Mouse (Mus musculus): ENCODE measurements around the gene Mdc1. TPM values are rescaled to one million over a fixed set of nuclear protein-coding genes. Genes with fewer than 3 reads are reported as not detected.

Mdc1 gene
- total RNA-seq, 2 experiments from 2014 or later, result 18.4 to 74.8 TPM

DNA sequence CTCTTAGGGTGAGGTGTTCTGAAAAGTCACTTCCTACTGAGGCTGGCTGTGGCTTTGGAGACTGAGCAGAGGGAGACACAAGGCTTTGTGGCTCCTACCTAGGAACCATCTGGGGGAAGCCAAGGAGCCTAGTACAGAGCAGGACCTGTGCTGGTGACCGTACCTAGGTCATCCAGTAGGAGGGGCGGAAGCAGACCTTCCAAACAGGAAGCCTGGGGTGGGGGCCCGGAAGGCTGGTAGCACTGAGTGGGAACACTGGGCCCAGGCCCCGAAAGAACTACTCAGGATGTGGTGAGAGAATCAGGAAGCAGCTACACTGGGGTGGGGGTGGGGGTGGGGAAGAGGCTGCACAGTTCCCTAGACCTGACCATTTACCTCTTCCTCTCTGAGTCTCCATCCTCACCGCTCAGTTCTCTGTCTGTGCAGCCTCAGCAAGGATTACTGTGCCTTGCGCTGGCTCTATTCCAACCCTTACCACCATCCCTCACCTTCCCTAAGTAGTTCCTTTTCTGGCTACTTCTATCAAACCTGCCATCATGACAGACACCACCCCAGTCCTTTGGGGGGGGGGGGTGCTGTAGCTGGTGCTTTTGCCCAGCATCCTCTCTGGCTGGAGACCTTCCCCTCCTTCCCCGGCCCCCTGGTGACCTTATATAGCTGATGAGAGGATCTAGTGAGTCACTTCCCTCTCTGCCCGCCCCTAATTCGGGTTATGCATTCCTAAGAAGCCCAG is 29.0 kb downstream of the Mdc1 start:
- ATAC-seq (replicated peaks; ENCODE audit: low FRiP score, low TSS enrichment, poor library complexity, severe bottlenecking), result no peak

DNA sequence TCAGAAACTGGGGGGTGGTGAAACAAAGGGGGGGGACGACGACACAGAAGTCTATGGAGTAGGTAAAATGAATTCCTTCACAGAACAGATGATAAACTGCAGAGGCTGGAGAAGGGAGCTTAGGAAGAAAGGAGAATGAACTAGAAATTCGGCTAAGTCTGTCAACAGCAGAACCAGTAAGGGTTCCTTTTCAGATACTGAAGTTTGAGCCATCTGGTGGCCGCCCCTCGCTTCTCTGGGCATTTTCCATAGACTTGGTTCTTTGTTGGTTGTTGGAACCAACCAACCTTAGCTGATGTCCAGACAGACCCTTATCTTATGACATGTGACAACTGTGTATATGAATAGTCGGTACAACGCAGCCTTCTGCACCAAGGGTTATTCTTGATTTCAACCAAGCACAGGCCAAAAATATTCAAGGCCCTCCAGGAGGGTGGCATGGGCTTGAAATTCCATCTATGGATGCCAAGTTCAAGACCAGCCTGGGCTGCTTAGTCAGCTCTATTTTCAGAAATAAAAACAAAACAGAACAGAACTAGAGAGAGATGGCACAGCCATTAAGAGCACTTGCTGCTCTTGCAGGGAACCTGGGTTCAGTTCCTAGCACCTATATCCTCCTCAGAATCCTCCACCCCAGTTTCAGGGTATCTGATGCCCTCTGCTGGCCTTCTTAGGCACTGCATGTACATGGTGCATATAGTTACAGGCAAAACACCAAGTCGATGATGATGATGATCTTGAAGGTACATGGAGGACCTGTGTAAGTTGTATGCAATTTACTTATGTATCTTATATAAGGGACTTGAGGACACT is 29.8 kb downstream of the Mdc1 start:
- ATAC-seq (replicated peaks; ENCODE audit: low FRiP score, low TSS enrichment, poor library complexity, severe bottlenecking), result no peak

DNA sequence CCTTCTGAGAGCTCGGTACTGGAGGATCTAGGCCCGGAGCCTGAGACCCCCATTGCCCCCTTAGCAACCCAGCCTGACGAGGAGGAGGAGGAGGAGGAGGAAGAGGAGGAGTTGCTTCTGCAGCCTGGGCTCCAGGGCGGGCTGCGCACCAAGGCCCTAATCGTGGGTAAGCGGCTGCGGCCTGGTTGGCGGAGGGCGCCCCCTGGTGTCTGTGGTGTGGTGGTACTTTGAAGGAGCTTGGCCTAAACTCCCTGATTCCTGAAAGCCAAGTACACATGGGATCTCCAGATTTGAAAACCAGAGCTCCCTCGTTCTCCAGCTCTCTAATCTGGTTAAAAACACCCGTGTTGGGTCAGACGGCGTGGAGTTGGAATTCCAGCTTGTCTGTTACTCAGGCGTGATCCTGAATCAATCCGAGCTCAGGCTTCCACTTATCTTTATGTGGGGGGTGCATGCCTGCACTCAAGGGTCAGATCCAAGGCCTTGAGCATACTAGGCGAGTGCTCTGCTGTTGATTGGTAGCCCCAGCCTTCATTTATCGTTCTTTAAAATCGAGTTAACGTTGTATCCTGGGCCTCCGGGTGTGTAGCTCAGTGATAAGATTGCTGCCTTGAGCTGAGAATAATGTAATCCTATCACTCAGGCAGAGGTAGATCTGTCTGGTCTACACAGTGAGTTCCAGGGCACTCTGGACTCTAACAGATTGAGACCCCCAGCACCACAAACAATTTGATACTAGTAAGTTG is 32.6 kb downstream of the Mdc1 start:
- ATAC-seq (replicated peaks; ENCODE audit: low FRiP score, low TSS enrichment, poor library complexity, severe bottlenecking), result peak; percentile 80

DNA sequence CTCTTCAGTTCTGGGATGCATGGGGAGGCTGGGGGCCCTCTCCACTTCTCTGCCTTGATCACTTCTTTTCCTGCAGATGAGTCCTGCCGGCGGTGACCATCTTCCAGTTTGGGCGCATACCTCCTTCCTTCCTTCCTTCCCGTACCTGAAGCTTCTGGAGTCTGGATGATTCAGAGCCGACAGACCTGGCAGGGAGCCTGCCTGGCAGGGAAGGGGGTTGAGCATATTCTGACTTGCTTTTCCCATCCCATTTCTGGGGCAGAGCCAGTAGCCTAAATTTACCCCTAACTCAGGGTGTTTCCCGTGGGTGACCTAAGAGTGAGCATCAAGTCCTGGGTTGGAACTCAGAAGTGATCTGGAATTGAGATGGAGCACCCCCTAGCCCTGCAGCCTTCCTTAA is 33.4 kb downstream of the Mdc1 start:
- no peak for ATAC-seq (replicated peaks; ENCODE audit: low FRiP score, low TSS enrichment, poor library complexity, severe bottlenecking)

DNA sequence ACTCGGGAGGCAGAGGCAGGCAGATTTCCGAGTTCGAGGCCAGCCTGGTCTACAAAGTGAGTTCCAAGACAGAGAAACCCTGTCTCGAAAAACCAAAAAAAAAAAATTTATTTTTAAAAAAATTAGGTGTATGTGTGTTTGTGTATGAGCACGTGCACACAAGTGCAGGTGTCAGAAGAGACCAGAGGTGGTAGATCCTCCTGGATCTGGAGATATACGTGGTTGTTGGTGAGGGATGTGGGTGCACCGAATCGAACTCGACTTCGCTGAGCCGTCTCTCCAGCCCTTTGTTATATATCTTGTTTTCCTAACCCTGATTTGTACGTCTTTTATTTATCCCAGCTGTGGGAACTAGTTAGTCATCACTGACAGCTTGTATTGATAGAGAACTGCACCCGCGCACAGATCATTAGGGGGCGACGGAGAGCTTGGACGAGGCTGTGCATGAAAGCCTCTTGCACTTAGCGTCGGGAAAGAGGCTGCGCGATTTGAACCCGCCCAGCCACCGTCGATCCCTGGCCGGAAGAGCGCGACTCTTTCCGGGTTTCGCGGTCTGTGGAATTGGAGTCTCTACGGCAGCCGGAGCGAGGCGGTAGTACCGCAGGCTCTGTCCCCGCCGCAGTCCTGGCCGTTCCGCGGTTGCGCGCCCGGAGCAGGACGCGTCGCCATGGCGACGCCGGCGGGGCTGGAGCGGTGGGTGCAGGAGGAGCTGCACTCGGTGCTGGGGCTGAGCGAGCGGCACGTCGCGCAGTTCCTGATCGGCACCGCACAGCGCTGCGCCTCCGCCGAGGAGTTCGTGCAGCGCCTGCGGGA is 38.1 kb downstream of the Mdc1 start, which contains the start of gene Dhx16:
Dhx16 (plus strand) TSS at position 575 of the 813 bp plus-strand sequence.
- ATAC-seq (replicated peaks; ENCODE audit: low FRiP score, low TSS enrichment, poor library complexity, severe bottlenecking), result peak; percentile 94

DNA sequence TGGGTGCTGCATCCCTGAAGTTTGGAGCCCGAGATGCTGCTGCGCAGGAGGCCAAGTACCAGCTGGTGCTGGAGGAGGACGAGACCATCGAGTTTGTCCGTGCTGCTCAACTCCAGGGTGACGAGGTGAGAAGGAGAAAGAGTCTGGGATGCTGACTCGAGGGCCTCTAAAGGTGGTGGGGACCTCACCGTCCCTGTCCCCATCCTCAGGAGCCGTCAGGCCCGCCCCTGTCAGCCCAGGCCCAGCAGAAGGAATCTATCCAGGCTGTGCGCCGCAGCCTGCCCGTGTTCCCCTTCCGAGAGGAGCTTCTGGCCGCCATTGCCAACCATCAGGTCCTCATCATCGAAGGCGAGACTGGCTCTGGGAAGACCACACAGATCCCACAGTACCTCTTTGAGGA is 41.6 kb downstream of the Mdc1 start:
- ATAC-seq (replicated peaks; ENCODE audit: low FRiP score, low TSS enrichment, poor library complexity, severe bottlenecking), result no peak

DNA sequence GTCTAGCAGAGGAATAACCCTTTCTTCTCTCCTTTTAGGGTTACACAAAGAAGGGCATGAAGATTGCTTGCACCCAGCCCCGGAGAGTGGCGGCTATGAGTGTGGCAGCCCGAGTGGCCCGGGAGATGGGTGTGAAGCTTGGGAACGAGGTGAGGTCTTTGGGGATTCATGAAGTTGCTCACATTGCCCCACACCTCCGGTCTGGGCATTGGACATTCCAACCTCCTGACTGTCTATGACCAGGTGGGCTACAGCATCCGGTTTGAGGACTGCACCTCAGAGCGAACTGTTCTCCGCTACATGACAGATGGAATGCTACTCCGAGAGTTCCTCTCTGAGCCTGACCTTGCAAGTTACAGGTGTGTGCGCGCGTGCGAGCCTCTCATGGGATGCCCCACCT is 42.5 kb downstream of the Mdc1 start:
- ATAC-seq (replicated peaks; ENCODE audit: low FRiP score, low TSS enrichment, poor library complexity, severe bottlenecking), result no peak

DNA sequence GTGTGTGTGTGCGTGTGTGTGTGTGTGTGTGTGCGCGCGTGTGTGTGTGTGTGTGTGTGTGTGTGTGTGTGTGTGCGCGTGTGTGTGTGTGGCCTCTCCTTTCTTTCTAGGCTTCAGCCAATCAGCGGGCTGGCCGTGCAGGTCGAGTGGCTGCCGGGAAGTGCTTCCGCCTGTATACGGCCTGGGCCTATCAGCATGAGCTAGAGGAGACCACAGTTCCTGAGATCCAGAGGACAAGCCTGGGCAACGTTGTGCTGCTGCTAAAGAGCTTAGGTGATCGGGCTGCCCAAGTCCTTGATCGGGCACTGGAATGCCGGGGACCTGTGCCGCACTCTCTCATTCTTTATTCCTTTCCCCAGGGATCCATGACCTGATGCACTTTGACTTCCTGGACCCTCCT is 46.4 kb downstream of the Mdc1 start:
- ATAC-seq (replicated peaks; ENCODE audit: low FRiP score, low TSS enrichment, poor library complexity, severe bottlenecking), result no peak

DNA sequence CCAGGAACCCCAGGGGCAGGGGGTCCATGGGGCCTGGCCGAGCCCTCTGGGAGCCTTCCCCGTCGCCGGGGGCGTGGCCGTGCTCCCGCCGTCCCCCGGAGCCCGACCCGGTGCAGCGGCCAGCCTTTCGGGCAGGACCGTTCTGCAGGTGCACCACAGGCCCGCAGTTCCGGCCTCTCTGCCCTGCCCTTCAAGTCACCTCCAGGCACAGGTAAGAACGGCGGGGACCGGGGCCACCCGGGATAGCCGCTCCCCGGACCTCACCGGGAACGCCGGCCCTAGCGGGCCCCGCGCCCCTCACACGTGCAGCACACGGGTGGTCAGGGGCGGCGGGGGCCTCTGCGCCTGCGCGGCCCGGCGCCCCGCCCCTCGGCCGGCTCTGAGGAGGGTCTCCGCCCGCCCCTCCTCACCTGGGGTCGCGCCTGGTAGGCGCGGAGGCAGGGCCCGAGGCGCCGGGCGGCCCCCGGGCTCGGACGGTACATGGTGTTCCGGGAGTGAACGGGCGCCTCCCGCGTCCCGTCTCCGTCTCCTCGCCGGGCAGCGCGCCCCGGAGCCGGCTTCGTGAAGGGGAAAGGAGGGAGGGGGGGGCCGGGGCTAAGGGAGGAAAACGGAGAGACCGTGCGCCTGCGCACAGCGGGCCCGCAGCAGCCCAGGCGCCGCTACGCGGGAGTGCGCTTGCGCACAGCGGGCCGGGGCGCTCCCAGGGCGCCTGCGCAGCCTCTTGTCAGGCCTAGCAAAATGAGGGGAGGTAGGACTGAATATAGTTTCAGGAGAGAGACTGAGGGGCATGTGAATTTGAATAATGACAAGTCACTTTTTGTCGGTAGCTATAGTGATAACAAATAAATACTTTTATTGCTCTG is 55.7 kb downstream of the Mdc1 start, which contains the start of gene 2310061I04Rik:
2310061I04Rik (minus strand) TSS at position 651 of the 863 bp plus-strand sequence.
- ATAC-seq (replicated peaks; ENCODE audit: low FRiP score, low TSS enrichment, poor library complexity, severe bottlenecking), result peak; percentile 51

DNA sequence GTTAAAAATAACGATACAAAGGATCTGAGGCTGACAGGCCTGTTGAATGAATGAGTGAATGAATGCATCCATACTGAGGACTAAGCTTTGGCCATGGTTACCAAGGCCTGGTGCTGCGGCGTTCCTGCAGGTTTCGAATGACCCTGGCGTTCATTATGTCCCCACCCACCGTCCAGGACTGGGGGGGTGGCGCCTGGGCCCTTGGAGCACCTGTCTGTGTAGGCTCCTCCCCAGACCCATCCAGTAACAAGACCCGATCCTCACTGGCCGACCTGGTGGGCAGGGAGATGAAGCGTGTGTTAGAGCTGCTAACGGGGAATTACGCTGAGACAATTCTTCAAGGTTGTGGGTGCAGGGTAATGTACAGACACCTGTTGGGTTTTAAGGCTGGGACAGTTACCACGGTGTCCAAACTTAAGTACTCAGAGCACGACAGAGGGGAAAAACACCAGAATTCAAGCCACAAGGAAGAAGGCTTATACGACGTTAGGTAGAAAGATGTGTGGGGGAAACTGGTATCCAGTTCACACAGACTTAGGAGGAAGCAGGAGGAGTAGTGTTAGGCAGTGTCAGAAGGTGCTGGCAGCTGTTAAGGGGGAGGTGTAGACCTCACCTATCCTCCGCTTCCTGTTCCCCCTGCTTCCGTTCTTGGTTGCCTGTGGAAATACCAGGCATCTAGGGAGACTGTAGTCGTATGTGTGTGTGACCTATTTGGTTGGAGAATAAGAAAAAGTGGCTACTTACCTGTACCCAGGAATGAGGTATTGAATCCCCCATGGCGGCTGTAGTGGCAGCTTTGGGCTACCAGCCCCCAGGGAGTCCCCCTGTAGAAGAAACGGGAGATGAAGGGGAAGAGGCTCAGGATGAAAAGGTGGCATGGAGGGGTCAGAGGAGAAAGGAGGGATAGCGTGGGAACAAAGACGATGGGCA is 56.6 kb downstream of the Mdc1 start:
- peak; percentile 56 for ATAC-seq (replicated peaks; ENCODE audit: low FRiP score, low TSS enrichment, poor library complexity, severe bottlenecking)

DNA sequence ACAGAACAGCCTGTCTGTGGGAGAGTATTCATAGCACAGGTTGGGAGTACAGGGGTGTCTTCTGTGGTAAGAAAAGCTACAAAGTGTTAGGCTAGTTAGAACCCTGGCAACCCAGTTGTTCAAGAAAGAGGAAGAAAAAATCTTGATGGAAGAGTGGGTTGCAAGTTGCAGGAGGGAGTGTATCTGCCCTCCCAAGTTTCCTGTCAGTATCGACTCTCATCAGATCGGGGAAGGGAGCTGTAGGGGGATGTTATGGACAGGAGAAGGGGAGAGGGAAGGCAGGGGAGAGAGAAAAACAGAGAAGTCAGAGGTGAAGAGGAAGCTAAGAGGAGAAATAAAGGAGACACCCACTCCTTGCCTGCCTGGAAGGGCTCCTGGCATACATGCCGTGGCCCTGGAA is 59.3 kb downstream of the Mdc1 start:
- ATAC-seq (replicated peaks; ENCODE audit: low FRiP score, low TSS enrichment, poor library complexity, severe bottlenecking), result no peak

DNA sequence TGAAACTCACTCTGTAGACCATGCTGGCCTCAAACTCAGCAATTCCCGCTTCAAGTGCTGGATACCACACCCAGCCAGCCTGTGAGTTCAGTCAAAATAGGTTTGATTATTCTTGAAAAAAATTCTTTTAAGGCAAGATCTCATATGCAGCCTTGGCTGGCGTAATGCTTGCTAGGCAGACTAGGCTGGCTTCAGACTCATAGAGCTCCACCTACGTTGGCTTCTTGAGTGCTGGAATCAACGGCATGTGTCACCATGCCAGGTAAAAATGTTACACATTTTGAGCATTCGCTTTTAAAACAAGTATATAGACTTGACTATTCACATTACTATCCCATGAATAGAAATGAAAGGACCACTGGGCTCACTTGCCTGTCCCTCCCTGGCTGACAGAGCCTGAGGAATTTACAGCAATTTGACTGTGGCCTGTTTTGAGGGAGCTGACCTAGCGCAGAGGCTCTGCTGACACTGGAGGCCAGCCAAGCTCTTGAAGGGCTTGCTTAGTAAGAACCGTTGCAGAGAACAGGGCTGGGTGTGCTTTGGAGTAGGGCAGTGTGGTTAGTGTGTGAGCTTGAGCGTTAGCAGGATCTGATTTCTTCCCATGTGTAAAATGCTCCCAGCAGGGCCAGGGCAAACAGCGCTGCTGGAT is 62.2 kb downstream of the Mdc1 start:
- ATAC-seq (replicated peaks; ENCODE audit: low FRiP score, low TSS enrichment, poor library complexity, severe bottlenecking), result peak; percentile 53

DNA sequence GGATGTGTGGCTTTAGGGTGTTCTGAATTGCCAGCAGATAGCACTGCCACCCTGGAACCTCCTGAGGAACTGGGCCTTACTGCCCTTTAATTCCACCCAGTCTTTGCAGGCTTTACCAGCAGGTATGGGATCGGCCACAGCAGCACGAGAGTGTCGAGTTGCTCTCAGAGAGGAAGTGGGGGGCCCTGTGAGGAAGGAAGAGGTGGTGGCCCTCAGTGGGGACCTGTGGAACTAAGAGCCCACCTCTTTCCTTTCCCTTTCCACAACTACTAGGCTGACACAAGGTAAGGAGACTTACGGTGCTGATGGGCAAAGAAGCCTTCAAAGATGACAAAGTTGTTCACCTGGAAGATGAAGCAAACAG is 62.7 kb downstream of the Mdc1 start:
- ATAC-seq (replicated peaks; ENCODE audit: low FRiP score, low TSS enrichment, poor library complexity, severe bottlenecking), result 0 out of 2 replicates have a peak, but pooled peaks have one; percentile 5

DNA sequence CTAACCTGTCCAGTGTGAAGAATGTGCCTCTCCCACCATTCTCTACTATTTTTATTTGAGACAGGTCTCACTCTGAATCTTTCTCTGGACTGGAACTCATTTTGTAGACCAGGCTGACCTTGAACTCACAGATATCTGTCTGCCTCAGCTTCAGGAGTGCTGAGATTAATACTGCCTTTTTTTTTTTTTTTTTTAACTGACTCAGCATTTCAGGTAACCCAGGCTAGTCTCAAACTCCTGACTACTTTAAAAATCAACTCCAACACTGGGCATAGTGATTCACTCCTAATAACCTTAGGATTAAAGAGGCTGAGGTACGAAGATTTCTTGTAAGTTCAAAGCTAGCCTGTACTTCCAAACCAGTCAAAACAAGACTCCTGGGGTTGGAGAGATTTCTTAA is 64.3 kb downstream of the Mdc1 start:
- no peak for ATAC-seq (replicated peaks; ENCODE audit: low FRiP score, low TSS enrichment, poor library complexity, severe bottlenecking)

DNA sequence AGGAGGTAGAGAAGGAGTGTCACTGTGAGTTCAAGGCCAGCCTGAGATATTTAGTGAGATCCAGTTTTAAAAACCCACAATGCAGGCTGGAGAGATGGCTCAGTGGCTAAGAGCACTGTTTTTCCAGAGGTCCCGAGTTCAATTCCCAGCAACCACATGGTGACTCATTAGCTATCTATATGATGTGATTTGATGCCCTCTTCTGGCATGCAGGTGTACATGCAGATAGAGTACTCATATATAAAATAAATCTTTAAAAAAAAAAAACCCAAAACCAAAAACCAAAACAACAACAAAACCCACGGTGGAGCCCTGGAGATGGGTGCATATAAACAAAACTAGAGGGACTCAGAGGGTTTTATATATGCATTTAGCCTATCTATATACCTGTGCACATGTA is 66.3 kb downstream of the Mdc1 start:
- no peak for ATAC-seq (replicated peaks; ENCODE audit: low FRiP score, low TSS enrichment, poor library complexity, severe bottlenecking)

Data from megakaryocyte-erythroid progenitor cell, adult 5-6 weeks (primary cell).